Mouse (Mus musculus) kidney, adult 2 months (tissue): ENCODE data around the gene B3galt1.

Experiments
- CTCF ChIP-seq: fragments of 200-500 bp; conservative IDR thresholded peaks from 2 replicates; pipeline ENCODE4 v1.5.1; 2011; ENCODE audit warnings: low read depth, mild to moderate bottlenecking, control low read depth, low read length, moderate library complexity, mixed read lengths; ENCODE audit not compliant: insufficient read depth, insufficient read length
- POLR2A ChIP-seq: fragments of 200-500 bp; IDR thresholded peaks from one replicate; pipeline ENCODE4 v1.6.1; 2011; ENCODE audit warnings: low read depth, low read length, control low read depth

DNA sequence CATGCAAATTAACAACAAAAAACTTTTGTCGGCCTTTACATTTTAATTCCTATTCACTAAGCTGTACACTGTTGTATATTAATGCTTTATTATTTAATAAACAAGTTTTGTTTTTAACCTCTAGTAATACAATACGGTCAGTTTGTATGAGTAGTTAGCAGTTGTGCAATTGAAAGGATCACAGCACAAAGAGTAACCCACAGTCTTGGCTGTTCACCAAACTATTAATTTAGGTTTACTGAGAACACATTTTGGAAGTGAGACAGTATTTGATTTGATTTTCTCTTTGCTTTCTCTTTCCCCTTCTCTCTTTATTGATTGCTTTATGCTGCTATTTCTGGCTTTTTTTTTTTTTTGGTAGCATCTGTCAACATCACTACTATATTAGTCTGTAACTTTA lies 106.0 kb downstream of the B3galt1 start:
- TF ChIP-seq POLR2A: no peak
- no peak for TF ChIP-seq CTCF
